ENCODE assay signal across 18 mouse cellular contexts in genomic region chr2:25310969-25311368, GRCm38 (mm10). TPM values are rescaled to one million over a fixed set of nuclear protein-coding genes. Genes with fewer than 3 reads are reported as not detected.
A peak's percentile ranks its signal among the peaks of the same experiment; 100 is the strongest.
DNase-seq lines count a peak whose midpoint lies in the region; ATAC-seq and TF ChIP-seq lines count a peak whose summit lies in the region.
"Had no signal": no experiment of that assay in that cellular context is flagged by ENCODE, and none has a peak within 500 bp of the region (broad histone marks: within the 10 kb centered on the region; RNA-seq: fewer than 3 reads in every experiment).

No protein-coding gene starts in this region.

- H3K4me1 ChIP-seq in heart, adult 2 months (ENCODE audit: control insufficient read depth, insufficient read depth, low read length), result no peaks in the 10 kb centered on the region
- H3K4me1 ChIP-seq in neural tube, embryonic 11.5 days (ENCODE audit: control insufficient read depth, insufficient read depth, low read length), result no peaks in the 10 kb centered on the region
- H3K4me1 ChIP-seq in neural tube, embryonic 15.5 days, result no peaks in the 10 kb centered on the region
- H3K4me1 ChIP-seq in embryonic facial prominence, embryonic 10.5 days, result 0 out of 2 replicates have a peak, but pooled peaks cover 8% of the 10 kb centered on the region
- H3K4me1 ChIP-seq: embryonic facial prominence, embryonic 12.5 days; limb, embryonic 12.5 days had no signal

- H3K27me3 ChIP-seq in heart, adult 2 months (ENCODE audit: control insufficient read depth, insufficient read depth, low read length), result peaks cover 8% of the 10 kb centered on the region
- H3K27me3 ChIP-seq in neural tube, embryonic 11.5 days (ENCODE audit: control insufficient read depth, insufficient read depth, low read length), result peaks cover 58% of the 10 kb centered on the region
- H3K27me3 ChIP-seq in neural tube, embryonic 15.5 days (replicated peaks), result peaks cover 94% of the 10 kb centered on the region
- peaks cover 99% of the 10 kb centered on the region for H3K27me3 ChIP-seq in embryonic facial prominence, embryonic 10.5 days (replicated peaks; ENCODE audit: low read depth, poor library complexity, severe bottlenecking)

- DNase-seq in heart, adult 2 months, result no peak
- DNase-seq in heart, postnatal 25 days (ENCODE audit: low spot score), result no peak
- DNase-seq in neural tube, embryonic 11.5 days (ENCODE audit: low spot score), result peak; percentile 7
- no peak for DNase-seq in embryonic facial prominence, embryonic 10.5 days (ENCODE audit: low spot score)
- DNase-seq in spleen, postnatal 4 days (ENCODE audit: low spot score in 2 of 2), result no peak
- DNase-seq: adrenal gland, adult 8-10 months; kidney, postnatal 25 days; retina, postnatal 1 day; thymus, postnatal 25 days had no signal

- 0 out of 2 replicates have a peak overlapping the region, but pooled peaks have one; percentile 17 for H3K9ac ChIP-seq in heart, adult 2 months (ENCODE audit: low read depth, low read length)
- H3K9ac ChIP-seq in neural tube, embryonic 11.5 days (ENCODE audit: low read length), result no peak overlapping the region
- no peak overlapping the region for H3K9ac ChIP-seq in neural tube, embryonic 15.5 days (replicated peaks)
- H3K9ac ChIP-seq: embryonic facial prominence, embryonic 12.5 days; hindbrain, embryonic 14.5 days; limb, embryonic 12.5 days had no signal

- no peak for TF ChIP-seq EP300 in heart, adult 2 months (IDR thresholded peaks at IDR 0.05; ENCODE audit: insufficient read depth, low read depth, low read length)

- H3K4me2 ChIP-seq in neural tube, embryonic 11.5 days (ENCODE audit: low read depth), result no peak overlapping the region
- no peak overlapping the region for H3K4me2 ChIP-seq in neural tube, embryonic 15.5 days
- H3K4me2 ChIP-seq: embryonic facial prominence, embryonic 12.5 days; hindbrain, embryonic 14.5 days; limb, embryonic 12.5 days had no signal

- TF ChIP-seq CTCF in heart, adult 2 months (IDR thresholded peaks at IDR 0.05), result no peak

- H3K4me3 ChIP-seq in heart, adult 2 months, result no peak overlapping the region
- no peak overlapping the region for H3K4me3 ChIP-seq in neural tube, embryonic 11.5 days (ENCODE audit: low read depth, low read length)
- no peak overlapping the region for H3K4me3 ChIP-seq in neural tube, embryonic 15.5 days (replicated peaks)
- peak overlapping the region; percentile 11; the same call in 1 of the 2 replicates for H3K4me3 ChIP-seq in embryonic facial prominence, embryonic 10.5 days
- H3K4me3 ChIP-seq: embryonic facial prominence, embryonic 12.5 days; forebrain, embryonic 10.5 days; limb, embryonic 12.5 days had no signal

- H3K36me3 ChIP-seq in heart, adult 2 months (ENCODE audit: control insufficient read depth, insufficient read depth, low read length), result no peaks in the 10 kb centered on the region
- H3K36me3 ChIP-seq in neural tube, embryonic 11.5 days (ENCODE audit: control insufficient read depth, insufficient read depth, low read length), result no peaks in the 10 kb centered on the region
- peaks cover 87% of the 10 kb centered on the region for H3K36me3 ChIP-seq in neural tube, embryonic 15.5 days
- H3K36me3 ChIP-seq in embryonic facial prominence, embryonic 10.5 days (replicated peaks), result no peaks in the 10 kb centered on the region
- H3K36me3 ChIP-seq: embryonic facial prominence, embryonic 12.5 days; forebrain, embryonic 10.5 days; limb, embryonic 12.5 days had no signal

- WGBS in heart, adult 2 months, result 4% methylated on average over 21 of the region's 22 CpGs
- 2% methylated on average over 22 of the region's 22 CpGs for WGBS in neural tube, embryonic 11.5 days
- WGBS in neural tube, embryonic 15.5 days, result 6% methylated on average over 22 of the region's 22 CpGs
- 2% methylated on average over 22 of the region's 22 CpGs for WGBS in embryonic facial prominence, embryonic 10.5 days

- no peaks in the 10 kb centered on the region for H3K9me3 ChIP-seq in neural tube, embryonic 11.5 days (ENCODE audit: control insufficient read depth, low read length)
- H3K9me3 ChIP-seq in neural tube, embryonic 15.5 days (replicated peaks), result no peaks in the 10 kb centered on the region
- H3K9me3 ChIP-seq in embryonic facial prominence, embryonic 10.5 days, result no peaks in the 10 kb centered on the region
- H3K9me3 ChIP-seq: embryonic facial prominence, embryonic 12.5 days; forebrain, embryonic 10.5 days; limb, embryonic 12.5 days had no signal

- intact Hi-C loops in heart, adult 2 months (cut with DNase I), result no loop called here
- intact Hi-C loops in heart, postnatal 25 days (cut with DNase I), result no loop called here

- H3K27ac ChIP-seq in heart, adult 2 months, result no peak overlapping the region
- H3K27ac ChIP-seq in neural tube, embryonic 11.5 days (ENCODE audit: low read depth, low read length), result no peak overlapping the region
- H3K27ac ChIP-seq in neural tube, embryonic 15.5 days (replicated peaks), result no peak overlapping the region
- no peak overlapping the region for H3K27ac ChIP-seq in embryonic facial prominence, embryonic 10.5 days (replicated peaks)
- H3K27ac ChIP-seq: embryonic facial prominence, embryonic 12.5 days; forebrain, embryonic 10.5 days; hindbrain, embryonic 14.5 days; limb, embryonic 12.5 days had no signal

- ATAC-seq in neural tube, embryonic 11.5 days (ENCODE audit: insufficient read depth, low FRiP score, low TSS enrichment), result no peak
- ATAC-seq in neural tube, embryonic 15.5 days (ENCODE audit: low FRiP score), result no peak
- ATAC-seq in monocyte, adult 5-6 weeks (replicated peaks; ENCODE audit: insufficient number of reproducible peaks, low FRiP score, low TSS enrichment, poor library complexity, severe bottlenecking), result no peak

- TF ChIP-seq POLR2A in heart, adult 2 months (IDR thresholded peaks at IDR 0.05; ENCODE audit: insufficient read depth, low read depth, low read length), result no peak

- no peaks in the 10 kb centered on the region for H3K79me2 ChIP-seq in heart, adult 2 months (replicated peaks; ENCODE audit: control insufficient read depth, insufficient read depth, low read length)

RNA-seq across cellular contexts. Expression of gene Grin1, which starts 8.0 kb away (rescaled TPM):
- total RNA-seq in heart, adult 2 months (2021), result not detected
- polyA plus RNA-seq in heart, adult 2 months (2012; rRNA removed), result 0.18 and 0.41 TPM in 2 replicates
- not detected for total RNA-seq in heart, postnatal 25 days (2021)
- polyA plus RNA-seq in neural tube, embryonic 11.5 days (2014; fragmentation: Nextera tagmentation; extraction: Ambion mirVana), result 2.5 and 3.7 TPM in 2 replicates
- 58.0 and 68.4 TPM in 2 replicates for polyA plus RNA-seq in neural tube, embryonic 15.5 days (2015; fragmentation: Nextera tagmentation; extraction: Ambion mirVana)
- 0.89 and 1.4 TPM in 2 replicates for polyA plus RNA-seq in embryonic facial prominence, embryonic 10.5 days (2016; fragmentation: Nextera tagmentation; extraction: Ambion mirVana)
- total RNA-seq in monocyte, adult 5-6 weeks (2017), result 0.49 TPM in 1 of 3 replicates, not detected in the others
- total RNA-seq: gastrocnemius, adult 18-20 months had no signal
- polyA plus RNA-seq: heart, embryonic 14.5 days had no signal

RNA-seq across cellular contexts. Expression of gene Man1b1, which starts 21.2 kb away (rescaled TPM):
- total RNA-seq in heart, adult 2 months (2021), result 10 to 100 TPM; 21.6 to 22.5 TPM
- polyA plus RNA-seq in heart, adult 2 months (2012; rRNA removed), result 8.2 and 9.9 TPM in 2 replicates
- 10 to 100 TPM; 18.0 to 20.9 TPM for total RNA-seq in heart, postnatal 25 days (2021)
- polyA plus RNA-seq in neural tube, embryonic 11.5 days (2014; fragmentation: Nextera tagmentation; extraction: Ambion mirVana), result 65.8 and 87.4 TPM in 2 replicates
- 43.5 and 46.6 TPM in 2 replicates for polyA plus RNA-seq in neural tube, embryonic 15.5 days (2015; fragmentation: Nextera tagmentation; extraction: Ambion mirVana)
- polyA plus RNA-seq in embryonic facial prominence, embryonic 10.5 days (2016; fragmentation: Nextera tagmentation; extraction: Ambion mirVana), result 50.4 and 51.9 TPM in 2 replicates
- total RNA-seq in monocyte, adult 5-6 weeks (2017), result 31.6 to 66.4 TPM (median 33.3 TPM) in 3 replicates

RNA-seq across cellular contexts. Expression of gene Lrrc26, which starts 21.3 kb away (rescaled TPM):
- not detected for total RNA-seq in heart, adult 2 months (2021)
- 2.9 TPM in 1 of 2 replicates, not detected in the other for polyA plus RNA-seq in heart, adult 2 months (2012; rRNA removed)
- not detected for total RNA-seq in heart, postnatal 25 days (2021)
- not detected in 2 replicates for polyA plus RNA-seq in neural tube, embryonic 11.5 days (2014; fragmentation: Nextera tagmentation; extraction: Ambion mirVana)
- polyA plus RNA-seq in neural tube, embryonic 15.5 days (2015; fragmentation: Nextera tagmentation; extraction: Ambion mirVana), result 0.22 and 0.26 TPM in 2 replicates
- not detected in 2 replicates for polyA plus RNA-seq in embryonic facial prominence, embryonic 10.5 days (2016; fragmentation: Nextera tagmentation; extraction: Ambion mirVana)
- not detected in 3 replicates for total RNA-seq in monocyte, adult 5-6 weeks (2017)
- total RNA-seq: adrenal gland, adult 8-10 months; gastrocnemius, adult 18-20 months had no signal
- polyA plus RNA-seq: embryonic facial prominence, embryonic 12.5 days; forebrain, embryonic 10.5 days; heart, embryonic 14.5 days; hindbrain, embryonic 14.5 days; limb, embryonic 12.5 days; liver, embryonic 16.5 days had no signal

RNA-seq across cellular contexts. Expression of gene Tmem210, which starts 23.0 kb away (rescaled TPM):
- not detected for total RNA-seq in heart, adult 2 months (2021)
- polyA plus RNA-seq in heart, adult 2 months (2012; rRNA removed), result 0.27 and 0.44 TPM in 2 replicates
- total RNA-seq in heart, postnatal 25 days (2021), result not detected
- not detected in 2 replicates for polyA plus RNA-seq in neural tube, embryonic 11.5 days (2014; fragmentation: Nextera tagmentation; extraction: Ambion mirVana)
- not detected in 2 replicates for polyA plus RNA-seq in neural tube, embryonic 15.5 days (2015; fragmentation: Nextera tagmentation; extraction: Ambion mirVana)
- polyA plus RNA-seq in embryonic facial prominence, embryonic 10.5 days (2016; fragmentation: Nextera tagmentation; extraction: Ambion mirVana), result not detected in 2 replicates
- total RNA-seq in monocyte, adult 5-6 weeks (2017), result not detected in 3 replicates
- total RNA-seq: adrenal gland, adult 8-10 months; gastrocnemius, adult 18-20 months had no signal
- polyA plus RNA-seq: embryonic facial prominence, embryonic 12.5 days; forebrain, embryonic 10.5 days; heart, embryonic 14.5 days; hindbrain, embryonic 14.5 days; limb, embryonic 12.5 days; liver, embryonic 16.5 days had no signal

RNA-seq across cellular contexts. Expression of gene Anapc2, which starts 38.7 kb away (rescaled TPM):
- total RNA-seq in heart, adult 2 months (2021), result 10 to 100 TPM; 36.0 to 36.3 TPM
- polyA plus RNA-seq in heart, adult 2 months (2012; rRNA removed), result 57.2 and 68.2 TPM in 2 replicates
- total RNA-seq in heart, postnatal 25 days (2021), result 10 to 100 TPM; 38.4 to 40.7 TPM
- polyA plus RNA-seq in neural tube, embryonic 11.5 days (2014; fragmentation: Nextera tagmentation; extraction: Ambion mirVana), result 120 and 128 TPM in 2 replicates
- 125 and 129 TPM in 2 replicates for polyA plus RNA-seq in neural tube, embryonic 15.5 days (2015; fragmentation: Nextera tagmentation; extraction: Ambion mirVana)
- polyA plus RNA-seq in embryonic facial prominence, embryonic 10.5 days (2016; fragmentation: Nextera tagmentation; extraction: Ambion mirVana), result 147 and 151 TPM in 2 replicates
- 42.6 to 64.9 TPM (median 43.8 TPM) in 3 replicates for total RNA-seq in monocyte, adult 5-6 weeks (2017)

Comparison
In these comparisons a context has a peak if more than half of its experiments do, and no peak if none do; other contexts are left out.
1. RNA of gene Grin1, which starts 8.0 kb away (polyA plus RNA-seq): 58.0 to 68.4 TPM in neural tube, embryonic 15.5 days; 2.5 to 3.7 TPM in neural tube, embryonic 11.5 days, 0.89 to 1.4 TPM in embryonic facial prominence, embryonic 10.5 days and 0.18 to 0.41 TPM in heart, adult 2 months; every median in the first group is over 10 times any median in the second.